Mouse (Mus musculus): Measurements from ENCODE around the gene Mvb12b. TPM values are rescaled to one million over a fixed set of nuclear protein-coding genes. Genes with fewer than 3 reads are reported as not detected.
A peak's percentile ranks its signal among the peaks of the same experiment; 100 is the strongest.

The Mvb12b gene
- polyA plus RNA-seq, 1 experiment from 2014 or later = 67.0 TPM

DNA sequence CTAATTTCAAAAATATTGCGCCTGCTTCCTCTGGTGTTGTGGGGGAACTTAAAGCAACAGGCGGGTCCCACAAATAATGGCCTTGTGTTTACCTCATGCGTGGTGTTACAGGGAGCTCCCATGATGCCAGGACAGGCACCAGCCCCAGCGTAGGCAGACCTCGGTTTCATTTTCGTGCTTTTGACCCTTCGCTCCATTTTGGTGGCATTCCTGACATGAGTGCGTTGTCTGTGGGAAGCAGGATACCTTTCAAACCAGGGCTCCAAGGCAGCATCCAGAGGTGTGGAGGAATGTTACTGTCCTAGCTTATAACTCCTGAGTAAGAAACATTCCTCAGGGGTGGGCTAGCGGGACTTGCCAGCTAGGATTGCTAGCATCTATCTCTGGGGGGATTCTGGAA is 181.3 kb downstream of the Mvb12b start:
- Histone ChIP-seq H3K36me3 (replicated peaks) (no peaks in the 10 kb centered on the region), H3K4me3 (no peak overlapping the region), H3K4me2 (no peak overlapping the region), H3K27me3 (replicated peaks) (peaks cover 10% of the 10 kb centered on the region), H3K9ac (no peak overlapping the region), H3K9me3 (no peaks in the 10 kb centered on the region), H3K27ac (no peak overlapping the region), H3K4me1 (peaks cover 17% of the 10 kb centered on the region)
- WGBS = 76% methylated on average over 9 of the region's 9 CpGs
- ATAC-seq (replicated peaks) = no peak

DNA sequence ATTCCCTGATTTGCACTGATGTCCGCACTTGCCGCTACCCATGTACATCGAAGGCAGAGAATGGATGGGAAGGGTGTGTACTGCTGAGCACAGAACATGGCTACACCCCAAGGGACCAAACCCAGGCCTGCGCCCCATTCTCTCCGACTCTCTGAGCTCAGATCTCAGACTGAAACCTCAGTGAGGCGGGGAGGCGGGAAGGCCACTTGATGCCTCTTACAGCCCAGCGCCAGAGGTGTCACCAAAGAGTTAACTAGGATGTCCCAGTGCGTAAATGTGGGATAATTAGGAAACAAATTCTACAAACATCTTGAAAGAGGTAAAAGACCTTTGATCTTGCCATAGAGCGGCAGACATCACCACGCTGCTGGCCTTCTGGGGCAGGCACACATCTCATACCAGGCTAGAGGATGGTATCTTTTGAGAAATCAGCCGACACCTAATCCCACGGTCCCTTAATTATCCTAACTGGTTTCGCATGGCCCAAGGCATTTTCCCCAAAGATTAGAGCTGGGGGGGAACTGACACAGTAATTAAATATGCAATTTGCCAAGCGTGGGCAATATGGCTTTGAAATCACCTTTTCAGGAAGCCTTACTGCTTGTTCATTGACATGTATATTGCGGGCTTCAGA is 181.9 kb downstream of the Mvb12b start:
- peaks cover 23% of the 10 kb centered on the region for H3K4me1 ChIP-seq
- H3K9ac ChIP-seq = no peak overlapping the region
- no peaks in the 10 kb centered on the region for H3K9me3 ChIP-seq
- H3K27ac ChIP-seq = no peak overlapping the region
- no peak for ATAC-seq (replicated peaks)
- no peak overlapping the region for H3K4me2 ChIP-seq
- WGBS = 40% methylated on average over 16 of the region's 16 CpGs
- H3K36me3 ChIP-seq (replicated peaks) = no peaks in the 10 kb centered on the region
- no peak overlapping the region for H3K4me3 ChIP-seq
- peaks cover 10% of the 10 kb centered on the region for H3K27me3 ChIP-seq (replicated peaks)

DNA sequence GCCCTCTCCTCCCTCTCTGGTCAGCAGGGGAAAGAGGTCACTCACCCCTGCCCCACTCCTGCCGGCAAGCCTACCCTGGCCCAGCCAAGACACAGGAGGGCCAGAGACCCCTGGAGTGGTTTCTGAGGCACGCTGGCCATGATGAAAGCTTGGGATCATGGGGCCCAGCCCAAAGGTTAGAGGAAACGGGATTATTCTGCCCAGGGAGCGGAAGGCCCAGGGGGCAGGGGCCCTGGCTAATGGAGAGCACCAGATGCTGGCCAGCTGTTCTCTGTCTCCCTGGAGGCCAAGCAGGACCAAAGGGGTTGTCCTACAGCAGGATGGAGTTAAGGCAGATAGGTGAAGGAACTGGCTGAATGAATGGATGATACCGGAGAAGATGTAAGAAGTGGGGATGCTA is 184.5 kb downstream of the Mvb12b start:
- no peak overlapping the region for H3K4me3 ChIP-seq
- peaks cover 10% of the 10 kb centered on the region; the same call in 1 of the 2 replicates for H3K27me3 ChIP-seq (replicated peaks)
- H3K9me3 ChIP-seq = no peaks in the 10 kb centered on the region
- H3K4me2 ChIP-seq = no peak overlapping the region
- H3K9ac ChIP-seq = no peak overlapping the region
- H3K36me3 ChIP-seq (replicated peaks) = no peaks in the 10 kb centered on the region
- WGBS = 50% methylated on average over 5 of the region's 5 CpGs
- no peak for ATAC-seq (replicated peaks)
- peaks cover 28% of the 10 kb centered on the region for H3K4me1 ChIP-seq
- H3K27ac ChIP-seq = no peak overlapping the region

DNA sequence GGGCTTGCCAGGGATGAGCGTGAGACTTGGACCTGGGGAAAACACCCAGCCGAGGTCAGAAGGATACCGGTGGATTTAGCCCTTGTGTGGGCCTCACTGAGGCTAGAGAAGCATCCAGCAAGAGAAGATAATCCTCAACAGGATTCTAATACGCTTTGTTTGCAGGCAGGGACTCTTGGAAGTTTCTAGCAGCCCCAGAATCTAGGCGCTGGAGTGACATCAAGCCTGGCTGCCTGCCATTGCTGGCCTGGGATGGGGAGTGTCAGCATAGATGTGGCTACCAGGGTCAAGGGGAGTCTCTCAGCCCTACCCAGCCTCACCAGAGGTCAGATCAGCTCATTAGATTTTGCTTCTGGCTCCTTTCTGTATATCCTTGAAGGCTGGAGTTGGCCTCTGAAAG is 185.0 kb downstream of the Mvb12b start:
- Histone ChIP-seq H3K27me3 (replicated peaks) (peaks cover 6% of the 10 kb centered on the region; the same call in 1 of the 2 replicates), H3K9ac (no peak overlapping the region), H3K36me3 (replicated peaks) (no peaks in the 10 kb centered on the region), H3K9me3 (no peaks in the 10 kb centered on the region), H3K27ac (no peak overlapping the region), H3K4me3 (no peak overlapping the region), H3K4me1 (peaks cover 28% of the 10 kb centered on the region), H3K4me2 (no peak overlapping the region)
- 47% methylated on average over 5 of the region's 5 CpGs for WGBS
- ATAC-seq (replicated peaks) = no peak

- Histone ChIP-seq H3K27ac (no peak overlapping the region), H3K27me3 (replicated peaks) (peaks cover 5% of the 10 kb centered on the region; the same call in 1 of the 2 replicates), H3K4me3 (no peak overlapping the region), H3K9me3 (no peaks in the 10 kb centered on the region), H3K4me1 (peaks cover 26% of the 10 kb centered on the region), H3K9ac (no peak overlapping the region), H3K36me3 (replicated peaks) (no peaks in the 10 kb centered on the region), H3K4me2 (no peak overlapping the region)
- no peak for ATAC-seq (replicated peaks)
- 52% methylated on average over 7 of the region's 7 CpGs for WGBS
Measured at GRCm38 (mm10) chr2:33701446-33701815, 186.3 kb downstream of the Mvb12b start.

GRCm38 (mm10) chr2:33700581-33701445 is 186.9 kb downstream of the Mvb12b start:
- 0 out of 2 replicates have a peak, but pooled peaks have one; percentile 48 for ATAC-seq (replicated peaks)
- WGBS = 43% methylated on average over 15 of the region's 15 CpGs

DNA sequence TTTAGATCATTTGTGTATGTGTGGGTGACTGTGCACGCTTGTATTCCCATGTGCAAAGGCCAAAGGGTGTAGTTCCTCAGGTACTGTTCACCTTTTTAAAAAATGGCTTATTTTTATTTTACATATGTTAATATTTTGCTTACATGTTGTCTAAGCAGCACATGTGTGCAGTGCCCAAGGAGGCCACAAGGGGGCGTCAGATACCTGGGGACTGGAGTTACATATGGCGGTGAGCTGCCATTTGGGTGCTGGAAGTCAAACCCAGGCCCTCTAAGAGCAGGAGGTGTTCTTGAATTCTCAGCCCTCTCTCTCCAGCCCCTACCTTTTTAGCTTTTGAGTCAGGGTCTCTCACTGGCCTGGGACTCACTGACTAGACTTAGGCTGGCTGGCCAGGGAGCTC is 188.8 kb downstream of the Mvb12b start:
- Histone ChIP-seq H3K9ac (no peak overlapping the region), H3K4me3 (no peak overlapping the region), H3K4me2 (no peak overlapping the region), H3K27me3 (replicated peaks) (peaks cover 3% of the 10 kb centered on the region; the same call in 1 of the 2 replicates), H3K36me3 (replicated peaks) (no peaks in the 10 kb centered on the region), H3K4me1 (peaks cover 15% of the 10 kb centered on the region), H3K27ac (no peak overlapping the region), H3K9me3 (no peaks in the 10 kb centered on the region)
- ATAC-seq (replicated peaks) = no peak
- 68% methylated on average over 3 of the region's 3 CpGs for WGBS

More at GRCm38 (mm10) chr2:33700581-33701445, 186.9 kb downstream of the Mvb12b start:
- Histone ChIP-seq H3K27ac (no peak overlapping the region), H3K27me3 (replicated peaks) (peaks cover 5% of the 10 kb centered on the region; the same call in 1 of the 2 replicates), H3K9me3 (no peaks in the 10 kb centered on the region), H3K4me1 (peaks cover 20% of the 10 kb centered on the region), H3K36me3 (replicated peaks) (no peaks in the 10 kb centered on the region), H3K4me3 (no peak overlapping the region), H3K4me2 (no peak overlapping the region), H3K9ac (no peak overlapping the region)

GRCm38 (mm10) chr2:33696428-33696827 is 191.3 kb downstream of the Mvb12b start:
- Histone ChIP-seq H3K9ac (no peak overlapping the region), H3K4me1 (peaks cover 11% of the 10 kb centered on the region), H3K9me3 (no peaks in the 10 kb centered on the region), H3K27me3 (replicated peaks) (no peaks in the 10 kb centered on the region), H3K4me3 (no peak overlapping the region), H3K4me2 (no peak overlapping the region), H3K27ac (no peak overlapping the region), H3K36me3 (replicated peaks) (no peaks in the 10 kb centered on the region)
- no peak for ATAC-seq (replicated peaks)
- 75% methylated on average over 3 of the region's 3 CpGs for WGBS

- Histone ChIP-seq H3K36me3 (replicated peaks) (no peaks in the 10 kb centered on the region), H3K9ac (no peak overlapping the region), H3K4me2 (no peak overlapping the region), H3K4me3 (no peak overlapping the region), H3K4me1 (peaks cover 8% of the 10 kb centered on the region), H3K27ac (no peak overlapping the region), H3K27me3 (replicated peaks) (no peaks in the 10 kb centered on the region), H3K9me3 (no peaks in the 10 kb centered on the region)
- WGBS = 74% methylated on average over 3 of the region's 3 CpGs
- ATAC-seq (replicated peaks) = no peak
Measured at GRCm38 (mm10) chr2:33693931-33694330, 193.8 kb downstream of the Mvb12b start.

DNA sequence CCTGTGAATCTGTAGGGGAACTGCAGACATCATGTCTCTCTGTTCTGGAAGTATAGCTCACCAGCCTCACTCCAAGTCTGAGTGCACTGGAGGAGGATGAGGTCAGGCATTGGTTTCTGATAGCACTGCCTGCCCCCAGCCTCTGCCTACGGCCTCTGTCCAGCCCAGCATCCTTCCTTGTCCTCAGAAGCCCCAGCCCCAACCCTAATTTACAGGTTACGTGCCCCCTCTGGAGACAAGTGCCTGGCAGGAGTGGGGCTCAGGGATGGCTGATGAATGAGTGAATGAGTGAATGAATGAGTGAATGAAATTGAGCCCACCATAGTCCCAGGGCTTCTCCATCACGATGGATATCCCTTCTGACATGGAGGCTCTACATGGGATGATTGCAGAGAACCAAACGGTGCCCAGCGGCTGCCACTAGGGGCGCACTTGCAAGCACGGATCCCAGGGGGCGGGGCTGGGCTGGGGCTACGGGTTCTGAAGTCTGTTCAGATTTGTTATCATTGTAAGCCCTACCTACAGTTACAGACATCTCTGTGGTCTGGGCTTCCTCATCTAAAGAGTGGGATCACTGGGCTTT is 197.8 kb downstream of the Mvb12b start:
- H3K9ac ChIP-seq = 0 out of 2 replicates have a peak overlapping the region, but pooled peaks have one; percentile 7
- peaks cover 9% of the 10 kb centered on the region for H3K4me1 ChIP-seq
- H3K9me3 ChIP-seq = no peaks in the 10 kb centered on the region
- peak; percentile 56 for ATAC-seq (replicated peaks)
- H3K36me3 ChIP-seq (replicated peaks) = no peaks in the 10 kb centered on the region
- H3K4me3 ChIP-seq = no peak overlapping the region
- H3K27me3 ChIP-seq (replicated peaks) = no peaks in the 10 kb centered on the region
- H3K27ac ChIP-seq = peak overlapping the region; percentile 60
- 28% methylated on average over 9 of the region's 9 CpGs for WGBS
- H3K4me2 ChIP-seq = 0 out of 2 replicates have a peak overlapping the region, but pooled peaks have one; percentile 11

GRCm38 (mm10) chr2:33689155-33689879 is 198.4 kb downstream of the Mvb12b start:
- WGBS = 17% methylated on average over 23 of the region's 23 CpGs
- H3K36me3 ChIP-seq (replicated peaks) = no peaks in the 10 kb centered on the region
- ATAC-seq (replicated peaks) = peak; percentile 52
- peaks cover 9% of the 10 kb centered on the region for H3K4me1 ChIP-seq
- no peak overlapping the region for H3K4me3 ChIP-seq
- 0 out of 2 replicates have a peak overlapping the region, but pooled peaks have one; percentile 7 for H3K9ac ChIP-seq
- H3K4me2 ChIP-seq = 0 out of 2 replicates have a peak overlapping the region, but pooled peaks have one; percentile 11
- H3K27me3 ChIP-seq (replicated peaks) = no peaks in the 10 kb centered on the region
- peak overlapping the region; percentile 60 for H3K27ac ChIP-seq
- no peaks in the 10 kb centered on the region for H3K9me3 ChIP-seq

GRCm38 (mm10) chr2:33683594-33683993 is 204.2 kb downstream of the Mvb12b start:
- Histone ChIP-seq H3K4me1 (peaks cover 9% of the 10 kb centered on the region), H3K27me3 (replicated peaks) (no peaks in the 10 kb centered on the region), H3K4me3 (no peak overlapping the region), H3K9me3 (no peaks in the 10 kb centered on the region), H3K4me2 (no peak overlapping the region), H3K9ac (no peak overlapping the region), H3K36me3 (replicated peaks) (no peaks in the 10 kb centered on the region), H3K27ac (no peak overlapping the region)
- ATAC-seq (replicated peaks) = 0 out of 2 replicates have a peak, but pooled peaks have one; percentile 39
- 37% methylated on average over 4 of the region's 4 CpGs for WGBS

Measured in midbrain, embryonic 15.5 days (tissue).